Mouse (Mus musculus) liver, embryonic 11.5 days (tissue): ENCODE data around the gene Gm17334. TPM values are rescaled to one million over a fixed set of nuclear protein-coding genes. Genes with fewer than 3 reads are reported as not detected.

ENCODE experiments used
- ATAC-seq: fragments of 200-750 bp; cut with Nextera tagmentation; replicated peaks from 2 replicates; pipeline ENCODE4 v1.8.0; 2017; ENCODE audit warnings: moderate number of reproducible peaks, mild to moderate bottlenecking, moderate TSS enrichment, moderate library complexity; ENCODE audit not compliant: low FRiP score
- DNase-seq: peaks from one replicate; pipeline ENCODE4 v3.0.0-alpha.2; 2017; ENCODE audit warnings: low spot score
- H3K27ac ChIP-seq: fragments of 300-500 bp; sonication (generic); 2 replicates; pipeline ENCODE4 v1.5.1; 2014; ENCODE audit warnings: mild to moderate bottlenecking, low read depth, low read length, control low read depth
- H3K27me3 ChIP-seq: fragments of 300-500 bp; sonication (generic); replicated peaks from 2 replicates; pipeline ENCODE4 v1.6.1; 2014; ENCODE audit warnings: low read length, mixed read lengths; ENCODE audit not compliant: control insufficient read depth, insufficient read depth
- H3K36me3 ChIP-seq: fragments of 300-500 bp; sonication (generic); 2 replicates; pipeline ENCODE4 v1.6.1; 2014; ENCODE audit warnings: mild to moderate bottlenecking, low read length, moderate library complexity, mixed read lengths; ENCODE audit not compliant: control insufficient read depth, insufficient read depth
- H3K4me1 ChIP-seq: fragments of 300-500 bp; sonication (generic); replicated peaks from 2 replicates; pipeline ENCODE4 v1.6.1; 2014; ENCODE audit warnings: low read length, mixed read lengths; ENCODE audit not compliant: control insufficient read depth, insufficient read depth
- H3K4me2 ChIP-seq: fragments of 300-500 bp; sonication (generic); 2 replicates; pipeline ENCODE4 v1.6.1; 2014; ENCODE audit warnings: mild to moderate bottlenecking, control low read depth, moderate library complexity
- H3K4me3 ChIP-seq: fragments of 300-500 bp; sonication (generic); 2 replicates; pipeline ENCODE4 v1.5.1; 2014; ENCODE audit warnings: low read depth, low read length, control low read depth
- H3K9ac ChIP-seq: fragments of 300-500 bp; sonication (generic); 2 replicates; pipeline ENCODE4 v1.6.1; 2014; ENCODE audit warnings: low read depth, low read length, control low read depth
- H3K9me3 ChIP-seq: fragments of 300-500 bp; sonication (generic); 2 replicates; pipeline ENCODE4 v1.6.1; 2016; ENCODE audit warnings: low read length, inconsistent platforms, mixed read lengths; ENCODE audit not compliant: control insufficient read depth
- WGBS: fragments of 180-500 bp; shearing (Covaris S2); extraction: QIAGEN DNeasy Blood & Tissue Kit; methylation state at CpG from one replicate; pipeline ENCODE4 v1.1.7; 2014; 5-methylcytosine and 5-hydroxymethylcytosine counted together
- polyA plus RNA-seq: library from polyadenylated mRNA; unstranded; fragments of >200 nt; fragmentation: Nextera tagmentation; extraction: Ambion mirVana; gene quantifications from 2 replicates; pipeline ENCODE4 v1.2.1, GENCODE M21; 2014

The Gm17334 gene
- polyA plus RNA-seq, 1 experiment from 2014 or later = not detected

- DNase-seq (no peak), ATAC-seq (no peak)
- 77% methylated on average over 4 of the region's 4 CpGs for WGBS
- H3K9ac ChIP-seq = no peak overlapping the region
- no peaks in the 10 kb centered on the region for H3K27me3 ChIP-seq
- H3K4me2 ChIP-seq = no peak overlapping the region
- H3K36me3 ChIP-seq = peaks cover 2% of the 10 kb centered on the region; the same call in 1 of the 2 replicates
- no peaks in the 10 kb centered on the region for H3K9me3 ChIP-seq
- peaks cover 3% of the 10 kb centered on the region; the same call in 1 of the 2 replicates for H3K4me1 ChIP-seq
- H3K27ac ChIP-seq = no peak overlapping the region
- H3K4me3 ChIP-seq = no peak overlapping the region
These were observed 8.3 kb upstream of the Gm17334 start for GRCm38 (mm10) chr11:53781201-53781775.

GRCm38 (mm10) chr11:53780262-53780661 is 7.3 kb upstream of the Gm17334 start:
- peaks cover 2% of the 10 kb centered on the region; the same call in 1 of the 2 replicates for H3K36me3 ChIP-seq
- no peaks in the 10 kb centered on the region for H3K27me3 ChIP-seq
- peaks cover 3% of the 10 kb centered on the region; the same call in 1 of the 2 replicates for H3K4me1 ChIP-seq
- H3K9me3 ChIP-seq = no peaks in the 10 kb centered on the region
- 68% methylated on average over 3 of the region's 3 CpGs for WGBS
- no peak overlapping the region for H3K4me3 ChIP-seq
- H3K27ac ChIP-seq = no peak overlapping the region
- H3K4me2 ChIP-seq = no peak overlapping the region
- DNase-seq (no peak), ATAC-seq (no peak)
- no peak overlapping the region for H3K9ac ChIP-seq

- no peak for ATAC-seq
- Histone ChIP-seq H3K36me3 (peaks cover 2% of the 10 kb centered on the region; the same call in 1 of the 2 replicates), H3K27me3 (no peaks in the 10 kb centered on the region), H3K27ac (no peak overlapping the region), H3K9ac (no peak overlapping the region), H3K4me2 (no peak overlapping the region), H3K9me3 (no peaks in the 10 kb centered on the region), H3K4me3 (no peak overlapping the region), H3K4me1 (peaks cover 3% of the 10 kb centered on the region; the same call in 1 of the 2 replicates)
- WGBS = 54% methylated on average over 2 of the region's 2 CpGs
- no peak for DNase-seq
These were observed 6.8 kb upstream of the Gm17334 start for GRCm38 (mm10) chr11:53779808-53780207.

- Histone ChIP-seq H3K27ac (no peak overlapping the region), H3K36me3 (peaks cover 2% of the 10 kb centered on the region; the same call in 1 of the 2 replicates), H3K4me1 (peaks cover 3% of the 10 kb centered on the region; the same call in 1 of the 2 replicates), H3K9ac (no peak overlapping the region), H3K4me3 (no peak overlapping the region), H3K9me3 (no peaks in the 10 kb centered on the region), H3K27me3 (no peaks in the 10 kb centered on the region), H3K4me2 (no peak overlapping the region)
- no peak for ATAC-seq
- no peak for DNase-seq
- WGBS = 75% methylated on average over 5 of the region's 5 CpGs
These were observed 5.5 kb upstream of the Gm17334 start for GRCm38 (mm10) chr11:53778455-53778854.

- no peak overlapping the region for H3K4me2 ChIP-seq
- WGBS = 72% methylated on average over 5 of the region's 5 CpGs
- H3K9me3 ChIP-seq = no peaks in the 10 kb centered on the region
These were observed 4.7 kb upstream of the Gm17334 start for GRCm38 (mm10) chr11:53777736-53778135.

GRCm38 (mm10) chr11:53774659-53775255 is 1.8 kb upstream of the Gm17334 start:
- H3K9me3 ChIP-seq = no peaks in the 10 kb centered on the region
- H3K9ac ChIP-seq = no peak overlapping the region
- H3K4me1 ChIP-seq = peaks cover 11% of the 10 kb centered on the region; the same call in 1 of the 2 replicates
- H3K4me3 ChIP-seq = no peak overlapping the region
- WGBS = 80% methylated on average over 13 of the region's 13 CpGs
- peaks cover 2% of the 10 kb centered on the region; the same call in 1 of the 2 replicates for H3K36me3 ChIP-seq
- H3K27me3 ChIP-seq = peaks cover 9% of the 10 kb centered on the region
- no peak overlapping the region for H3K4me2 ChIP-seq
- DNase-seq = no peak
- H3K27ac ChIP-seq = no peak overlapping the region
- ATAC-seq = no peak

More at GRCm38 (mm10) chr11:53777736-53778135, 4.7 kb upstream of the Gm17334 start:
- Histone ChIP-seq H3K36me3 (peaks cover 2% of the 10 kb centered on the region; the same call in 1 of the 2 replicates), H3K9ac (no peak overlapping the region), H3K4me3 (no peak overlapping the region), H3K4me1 (peaks cover 3% of the 10 kb centered on the region; the same call in 1 of the 2 replicates), H3K27me3 (no peaks in the 10 kb centered on the region), H3K27ac (no peak overlapping the region)
- DNase-seq (no peak), ATAC-seq (no peak)

GRCm38 (mm10) chr11:53773641-53774360 is 814 bp upstream of the Gm17334 start:
- Histone ChIP-seq H3K9me3 (no peaks in the 10 kb centered on the region), H3K4me3 (no peak overlapping the region), H3K36me3 (peaks cover 2% of the 10 kb centered on the region; the same call in 1 of the 2 replicates), H3K9ac (no peak overlapping the region), H3K4me1 (peaks cover 13% of the 10 kb centered on the region), H3K27ac (no peak overlapping the region), H3K4me2 (no peak overlapping the region), H3K27me3 (peaks cover 12% of the 10 kb centered on the region)
- ATAC-seq (no peak), DNase-seq (no peak)
- WGBS = 89% methylated on average over 16 of the region's 16 CpGs

- 0 out of 2 replicates have a peak overlapping the region, but pooled peaks have one; percentile 25 for H3K4me2 ChIP-seq
- ATAC-seq (no peak), DNase-seq (no peak)
These were observed 451 bp downstream of the Gm17334 start for GRCm38 (mm10) chr11:53772536-53772935.

More at GRCm38 (mm10) chr11:53772536-53772935, 451 bp downstream of the Gm17334 start:
- Histone ChIP-seq H3K4me3 (no peak overlapping the region), H3K27me3 (peaks cover 17% of the 10 kb centered on the region), H3K9me3 (no peaks in the 10 kb centered on the region), H3K4me1 (peaks cover 13% of the 10 kb centered on the region), H3K9ac (no peak overlapping the region), H3K36me3 (peaks cover 2% of the 10 kb centered on the region; the same call in 1 of the 2 replicates), H3K27ac (no peak overlapping the region)
- 59% methylated on average over 9 of the region's 9 CpGs for WGBS
